Mouse (Mus musculus): ENCODE measurements at regions not wholly inside any gene's neighbourhood (a gene's known extent, or its start where the extent isn't known, plus 50 kb on each side); places are given as distances from the start of the nearest gene placed in this dataset.

DNA sequence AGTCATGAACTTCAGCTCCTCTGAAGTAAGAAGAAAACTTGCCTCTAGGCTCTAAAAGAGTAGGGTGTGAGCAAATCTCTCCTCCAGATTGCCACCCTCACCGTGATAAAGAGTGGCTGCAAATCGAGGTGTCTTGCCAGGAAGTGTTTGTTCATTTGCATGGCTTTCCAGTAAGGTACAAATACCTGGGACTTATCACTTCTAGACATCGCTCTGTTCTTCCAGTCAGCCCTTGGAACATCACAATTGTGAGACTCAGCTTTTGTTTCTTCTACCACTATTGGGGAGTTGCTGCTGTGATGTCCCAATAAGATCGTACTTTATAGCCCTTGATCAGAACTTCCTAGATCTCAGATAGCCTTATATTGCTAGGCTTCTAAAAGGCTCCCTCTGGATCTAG, 566.9 kb upstream of the A1bg start:
- no peak for DNase-seq

DNA sequence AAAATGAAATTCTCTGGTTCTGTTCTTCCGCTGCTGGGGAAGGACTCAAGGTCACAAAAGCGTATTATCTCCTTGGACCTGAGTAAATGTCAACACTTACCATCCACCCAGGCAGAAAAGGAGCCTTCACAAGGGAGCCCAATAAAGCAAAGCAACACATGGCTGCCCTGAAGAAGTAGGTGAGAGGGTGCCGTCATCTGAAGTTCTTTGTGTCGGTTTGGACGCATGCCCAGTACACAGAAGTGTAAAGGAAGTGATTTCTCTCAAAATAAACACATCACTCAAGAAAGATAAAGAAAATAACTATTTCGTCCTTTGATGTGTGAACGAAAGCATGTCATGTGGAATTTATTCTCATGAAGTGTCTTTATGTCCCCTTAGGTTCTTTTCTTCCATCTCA, 559.0 kb upstream of the A1bg start:
- no peak for DNase-seq

DNA sequence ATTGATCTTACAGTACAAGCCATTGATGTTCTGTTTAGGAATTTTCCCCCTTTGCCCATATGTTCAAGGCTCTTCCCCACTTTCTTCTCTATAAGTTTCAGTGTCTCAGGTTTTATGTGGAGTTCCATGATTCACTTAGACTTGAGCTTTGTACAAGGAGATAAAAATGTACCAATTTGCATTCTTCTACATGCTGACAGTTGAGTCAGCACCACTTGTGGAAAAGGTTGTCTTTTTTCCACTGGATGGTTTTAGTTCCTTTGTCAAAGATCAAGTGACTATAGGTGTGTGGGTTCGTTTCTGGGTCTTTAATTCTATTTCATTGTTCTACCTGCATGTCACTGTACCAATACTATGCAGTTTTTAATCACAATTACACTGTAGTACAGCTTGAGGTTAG, 551.1 kb upstream of the A1bg start:
- DNase-seq = no peak

DNA sequence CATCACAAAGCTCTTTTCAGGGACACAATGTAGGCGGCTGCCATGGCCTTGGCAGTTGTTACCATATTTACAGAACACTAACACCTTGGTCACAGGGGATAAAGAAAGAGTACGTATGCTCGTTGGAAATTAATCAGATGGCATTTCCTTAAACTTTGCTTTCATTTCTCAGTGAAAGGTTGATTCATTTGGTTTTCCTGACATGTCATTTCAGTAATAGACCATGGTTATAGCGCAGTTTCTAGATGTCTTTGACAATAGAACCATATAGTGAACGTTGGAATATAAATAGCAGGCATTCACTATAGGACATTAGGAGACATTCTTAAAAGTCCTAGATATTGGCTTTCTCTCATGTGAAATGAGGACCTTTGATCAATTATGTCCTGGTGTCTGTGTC, 532.2 kb upstream of the A1bg start:
- DNase-seq = no peak

DNA sequence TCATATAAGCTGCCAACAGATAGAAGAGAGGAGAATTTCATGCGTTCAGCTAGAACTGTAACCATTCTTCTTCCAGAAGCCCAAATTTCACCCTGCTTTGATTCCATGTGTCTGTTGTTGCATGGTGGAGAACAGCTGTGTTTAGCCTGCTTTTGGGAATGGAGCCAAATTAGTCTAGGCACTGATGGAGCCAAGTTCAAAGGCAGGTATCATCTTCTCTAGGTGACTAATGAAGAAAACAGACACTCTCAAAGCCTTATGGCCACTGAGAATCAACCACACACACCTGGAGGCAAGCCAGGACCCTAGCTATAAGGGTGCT, 531.5 kb upstream of the A1bg start:
- no peak for DNase-seq

DNA sequence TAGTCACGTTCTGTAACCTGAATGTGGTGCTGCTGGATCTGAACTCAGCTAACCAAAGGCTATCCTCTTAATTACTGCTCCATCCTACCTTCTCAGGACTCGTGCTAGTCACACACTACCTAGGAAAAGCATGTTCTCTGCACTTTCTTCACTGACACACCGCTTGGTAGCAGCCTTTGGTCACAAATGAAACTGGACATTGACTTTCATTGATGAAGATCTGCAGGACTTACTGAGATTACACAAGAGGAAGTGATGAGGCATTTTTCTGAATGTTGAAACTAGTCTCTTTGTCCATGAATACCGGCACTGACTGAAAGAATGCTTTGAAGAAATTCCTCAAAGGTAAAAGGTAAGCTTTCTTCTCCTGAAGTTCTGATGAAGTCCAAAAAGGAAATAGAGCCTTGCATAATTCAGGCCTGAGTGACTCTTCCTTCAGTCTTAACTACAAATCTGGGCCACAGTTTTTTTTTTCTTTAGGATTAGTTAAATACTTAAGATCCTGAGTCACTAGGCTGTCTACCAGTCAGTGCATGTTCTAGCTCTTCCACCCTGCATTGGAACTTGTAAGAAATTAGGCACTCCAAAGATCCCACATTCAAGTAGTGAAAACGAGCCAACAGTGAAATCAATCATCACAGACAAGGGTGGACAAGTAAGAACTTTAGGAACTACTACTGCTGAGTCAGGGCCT, 531.0 kb upstream of the A1bg start:
- no peak for DNase-seq

DNA sequence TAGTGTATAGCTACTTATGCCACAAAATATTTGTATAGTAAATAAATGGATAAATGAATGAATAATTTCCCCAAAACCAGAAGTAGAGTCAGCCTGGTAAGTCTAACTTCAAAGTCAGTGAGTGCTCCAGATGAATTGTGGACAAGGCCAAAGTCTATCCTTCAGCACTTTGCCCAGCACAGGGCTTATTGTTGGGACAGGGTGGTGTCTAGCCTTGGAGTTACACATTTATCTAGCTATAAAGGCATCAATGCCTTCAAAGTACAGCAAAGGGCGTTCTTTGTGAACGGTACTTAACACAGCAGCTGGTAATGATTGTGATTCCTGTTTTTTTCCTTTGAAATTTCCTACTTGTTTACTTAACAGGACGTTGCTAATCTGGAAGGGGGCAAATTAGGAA, 527.4 kb upstream of the A1bg start:
- DNase-seq = no peak

DNA sequence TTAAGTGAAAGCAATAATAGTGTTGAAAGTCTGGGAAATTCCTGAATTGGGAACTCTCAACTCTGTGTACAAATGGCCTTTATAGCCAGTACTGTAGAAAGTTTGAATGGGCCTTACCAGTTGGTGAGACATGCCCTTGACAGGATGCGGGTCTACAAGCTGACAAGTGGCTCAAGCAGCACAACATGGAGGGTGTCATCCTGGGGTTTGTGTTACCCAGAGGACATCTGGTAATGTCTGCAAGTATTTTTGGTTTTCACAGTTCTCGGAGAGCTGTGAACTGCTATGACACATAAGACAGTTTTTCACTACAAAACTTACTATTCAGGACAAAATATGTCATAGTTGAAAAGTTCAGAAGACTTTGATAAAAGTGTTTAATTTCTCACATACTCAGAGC, 525.7 kb upstream of the A1bg start:
- DNase-seq = no peak

DNA sequence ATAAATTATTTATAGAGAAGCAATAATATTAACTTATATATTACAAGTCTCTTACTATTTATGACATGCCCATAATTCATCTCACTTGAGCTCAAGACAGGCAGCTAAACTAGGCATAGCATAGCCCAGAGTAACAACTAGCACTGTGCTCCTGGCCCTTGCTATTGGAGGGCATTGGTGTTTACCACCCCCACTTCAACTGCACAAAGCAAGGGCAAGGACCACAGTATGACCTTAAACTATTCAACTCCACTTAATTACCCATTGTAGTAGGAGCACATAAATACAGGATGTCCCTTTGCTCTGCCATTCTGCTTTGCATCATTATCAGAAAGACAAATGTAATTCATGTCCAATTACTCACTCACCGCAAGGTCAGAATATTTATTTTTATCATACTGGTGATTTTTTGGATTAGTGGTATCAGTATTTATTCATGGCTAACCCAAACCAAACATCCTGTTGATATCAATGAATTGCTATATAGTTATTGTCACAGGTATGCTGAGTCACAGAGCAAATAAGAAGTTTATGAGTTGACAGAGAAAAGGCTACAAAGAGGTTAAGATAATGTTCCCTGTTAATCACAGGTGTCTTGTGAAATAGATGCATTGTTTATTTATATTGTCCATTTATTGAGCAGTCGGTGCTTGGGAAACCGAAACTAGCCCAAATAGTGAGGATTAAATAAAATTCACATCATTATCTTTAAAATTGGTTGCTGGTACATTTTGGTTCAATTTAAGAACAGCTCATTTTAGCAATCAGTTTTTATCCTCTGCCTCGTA, 523.4 kb upstream of the A1bg start:
- no peak for DNase-seq

DNA sequence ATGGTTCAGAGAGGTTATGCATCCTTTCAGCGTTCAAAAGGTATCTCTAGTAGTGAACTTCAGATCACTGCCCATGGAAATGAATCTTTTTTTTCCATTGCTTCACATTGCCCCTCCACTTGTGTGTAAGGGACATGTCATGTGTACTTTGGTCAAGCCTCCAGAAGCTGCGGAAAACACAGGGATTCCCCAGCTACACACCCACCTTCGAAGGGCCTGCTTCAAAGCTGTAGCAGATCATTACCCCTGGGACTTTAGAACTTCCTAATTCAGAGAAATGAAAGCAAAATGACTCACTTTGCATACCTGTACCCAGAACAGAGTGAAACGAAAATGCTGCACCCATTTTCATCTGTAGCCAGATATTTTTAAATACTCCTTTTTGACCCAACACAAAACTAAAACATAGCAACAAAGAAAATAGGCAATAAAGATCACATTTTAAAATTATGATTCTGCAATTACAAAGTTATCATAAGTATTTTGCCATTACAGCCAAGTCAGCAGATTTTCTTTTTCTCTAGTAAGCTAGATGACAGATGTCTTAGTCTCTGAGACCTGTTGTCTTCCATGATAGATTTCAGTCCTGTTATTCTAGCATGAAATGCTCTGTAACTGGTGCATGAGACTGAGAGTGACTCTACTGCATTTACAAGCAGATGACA, 519.1 kb upstream of the A1bg start:
- no peak for DNase-seq

DNA sequence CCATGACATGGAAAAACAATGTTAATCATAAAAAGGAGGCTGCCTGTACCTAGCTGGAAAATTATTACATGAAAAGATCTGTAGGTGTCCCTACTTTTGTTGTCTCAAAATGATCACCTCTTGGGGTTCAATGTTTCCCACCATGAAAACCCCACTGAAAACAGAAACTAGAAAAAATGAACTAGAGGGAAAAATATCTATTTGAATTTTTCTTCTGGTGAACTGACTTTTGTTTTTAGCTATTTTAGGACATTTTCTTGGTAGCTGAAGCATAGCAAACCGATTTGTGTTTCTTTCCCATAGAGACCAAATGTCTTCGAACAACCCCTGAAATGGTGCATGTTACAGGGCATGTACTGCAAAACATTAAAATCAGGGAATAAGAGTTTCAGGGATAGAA, 518.2 kb upstream of the A1bg start:
- no peak for DNase-seq

DNA sequence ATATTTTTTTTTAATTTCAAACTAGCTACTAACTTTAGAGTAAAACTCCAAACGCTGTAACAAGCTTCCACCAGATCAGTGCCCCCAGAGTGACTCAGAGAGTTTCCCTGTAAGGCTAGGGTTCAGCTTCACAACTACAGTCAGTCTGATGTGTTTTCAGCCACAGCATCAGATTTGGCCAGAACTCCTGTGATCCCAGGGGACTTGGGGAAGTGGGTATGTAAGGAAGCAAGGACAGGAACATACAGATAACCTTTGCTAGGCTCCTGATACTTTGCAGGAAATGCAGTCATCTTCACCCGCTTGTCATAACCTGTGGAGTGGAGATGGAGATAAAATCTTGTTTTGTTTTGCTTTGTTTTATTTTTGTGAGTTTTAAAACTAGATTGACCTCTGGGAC, 517.5 kb upstream of the A1bg start:
- DNase-seq = no peak

DNA sequence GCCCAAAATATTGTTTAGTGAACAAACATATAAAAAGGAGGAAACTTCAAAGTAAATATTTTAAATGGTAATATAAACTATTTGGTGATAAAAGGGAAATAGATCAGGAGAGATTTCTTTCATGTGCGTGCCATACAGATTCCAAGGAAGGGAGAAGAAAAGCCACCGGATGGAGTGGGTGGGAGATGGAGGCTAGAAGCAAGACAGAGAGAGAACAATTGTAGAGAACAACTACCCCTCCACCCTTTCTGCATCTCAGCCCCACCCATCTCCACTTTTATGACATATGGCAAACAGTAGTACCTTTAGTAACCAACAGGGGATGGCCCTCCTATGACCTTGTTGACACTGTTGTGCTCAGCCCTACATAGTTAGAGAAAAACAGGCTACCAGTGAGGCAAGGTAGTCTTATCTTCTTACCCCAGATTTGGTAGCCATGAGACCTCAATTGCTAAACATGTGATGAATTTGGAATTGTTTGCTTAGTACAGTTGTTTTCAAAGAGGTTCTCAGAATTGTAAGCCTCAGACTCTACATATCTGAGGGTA, 516.9 kb upstream of the A1bg start:
- no peak for DNase-seq

DNA sequence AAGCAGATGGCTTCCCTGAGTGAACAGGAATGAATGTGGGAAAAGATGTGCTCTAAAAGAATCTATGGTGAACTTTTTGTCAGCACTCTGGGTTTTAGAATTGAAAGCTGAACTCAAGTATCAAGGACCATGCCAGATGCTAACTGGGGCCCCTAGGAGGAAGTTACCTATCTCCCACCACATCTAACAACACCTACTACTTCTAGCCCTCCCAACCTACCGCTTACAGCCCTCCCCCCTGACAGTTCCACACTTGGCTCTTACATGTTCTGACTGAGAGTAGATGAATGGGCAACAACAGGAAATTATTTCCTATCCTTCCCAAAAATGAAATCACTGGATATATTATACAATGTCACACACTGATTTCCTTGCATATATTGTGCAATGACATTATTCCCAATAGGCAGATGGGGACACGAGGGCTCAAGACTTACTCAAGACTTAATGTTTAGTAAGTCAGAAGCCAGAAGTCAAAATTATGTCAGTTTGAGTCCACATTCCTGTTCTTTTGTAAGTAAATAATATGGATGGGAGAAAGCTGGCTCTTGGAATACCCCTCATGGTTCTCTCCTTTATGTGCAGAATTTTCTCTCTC, 506.1 kb upstream of the A1bg start:
- DNase-seq = no peak

DNA sequence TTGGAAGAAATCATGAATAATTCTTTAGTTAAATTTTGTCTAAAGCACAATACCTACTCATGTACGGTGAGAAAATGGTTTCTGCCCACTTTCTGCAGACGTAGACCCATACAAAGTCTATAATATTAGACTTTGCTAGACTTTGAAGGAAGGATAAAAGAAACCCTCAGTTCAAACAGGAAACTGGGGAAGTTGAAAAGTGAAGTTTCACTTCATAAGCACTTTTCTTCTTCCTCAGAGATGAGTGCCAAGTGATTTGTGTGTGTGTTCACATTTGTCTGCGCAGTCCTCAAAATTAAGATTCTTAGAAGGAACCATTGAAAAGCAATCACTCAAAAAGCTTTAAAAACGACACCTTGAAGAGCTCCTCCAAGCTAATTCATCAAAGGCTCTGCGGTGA, 500.2 kb upstream of the A1bg start:
- no peak for DNase-seq

DNA sequence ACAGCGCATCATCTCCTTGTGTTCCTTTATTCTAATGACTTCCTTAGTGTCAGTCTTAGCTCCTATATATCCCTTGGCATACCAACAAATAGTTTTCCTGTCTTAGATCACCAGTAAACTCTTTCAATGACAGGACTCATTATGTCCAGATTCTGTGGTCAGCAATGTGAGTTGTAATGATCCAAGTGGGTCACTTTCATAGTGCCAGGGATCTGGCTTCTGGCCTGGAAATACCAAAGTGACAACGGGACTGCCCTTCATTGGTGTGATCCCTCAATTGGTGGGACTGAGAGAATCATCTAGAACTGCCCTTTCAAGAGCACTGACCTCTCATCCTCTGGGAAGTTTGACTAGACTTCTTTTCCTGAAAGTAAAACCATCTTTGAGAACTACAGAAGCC, 494.7 kb upstream of the A1bg start:
- DNase-seq = no peak

DNA sequence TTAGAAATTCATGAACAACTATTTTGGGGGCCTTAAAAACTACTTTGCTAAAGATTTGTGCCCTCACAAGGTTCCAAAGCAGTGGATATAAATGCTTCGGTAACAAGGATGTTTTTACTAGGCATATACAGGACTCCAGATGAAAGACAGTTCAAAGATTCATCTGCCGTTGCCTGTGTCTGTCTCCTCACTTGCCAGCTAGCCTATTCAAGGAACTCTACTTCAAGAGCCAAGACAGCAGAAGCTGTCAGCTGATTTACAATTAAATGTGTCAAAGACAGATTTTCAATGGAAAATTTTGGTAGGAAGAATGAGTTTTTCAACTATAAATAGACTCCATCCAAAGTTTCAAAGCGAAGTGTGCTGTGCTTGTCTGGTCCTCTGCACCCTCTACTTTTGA, 494.0 kb upstream of the A1bg start:
- DNase-seq = no peak

DNA sequence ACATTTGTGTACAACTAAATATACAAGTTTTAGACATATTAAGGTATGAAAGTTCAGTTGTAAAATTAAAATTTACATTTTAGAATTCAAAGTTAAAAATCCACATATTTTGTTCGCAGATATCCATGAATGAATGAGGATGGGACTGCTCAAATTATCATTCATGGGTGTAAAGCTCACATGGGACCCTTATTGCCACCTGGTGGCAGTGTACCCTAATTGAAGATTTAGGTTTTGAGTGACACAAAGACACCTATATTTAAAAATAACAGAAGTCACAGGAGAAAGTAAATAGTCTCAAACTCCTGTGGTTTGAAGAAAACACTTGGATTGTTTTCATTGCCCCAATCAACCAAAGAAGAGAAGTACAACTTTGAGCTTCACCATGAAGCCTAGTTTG, 492.8 kb upstream of the A1bg start:
- DNase-seq = no peak

DNA sequence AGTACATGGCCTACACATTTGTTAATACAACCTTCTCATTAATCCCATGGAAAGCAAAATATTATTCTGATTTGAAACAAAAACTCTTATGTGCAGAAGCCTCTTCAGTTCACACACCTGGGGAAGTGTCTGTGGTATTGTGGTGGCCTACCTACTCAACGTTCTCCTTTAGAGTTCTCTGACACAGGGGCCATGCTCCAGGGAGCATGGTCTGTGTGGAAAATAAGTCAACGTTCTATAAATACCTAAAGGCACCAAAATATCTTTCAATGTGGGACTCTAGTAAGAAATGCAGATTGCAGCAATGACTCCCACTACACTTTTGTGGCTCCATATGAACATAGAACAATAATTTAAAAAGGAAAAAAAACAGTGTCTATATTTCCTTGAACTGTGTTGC, 489.0 kb upstream of the A1bg start:
- DNase-seq = no peak

DNA sequence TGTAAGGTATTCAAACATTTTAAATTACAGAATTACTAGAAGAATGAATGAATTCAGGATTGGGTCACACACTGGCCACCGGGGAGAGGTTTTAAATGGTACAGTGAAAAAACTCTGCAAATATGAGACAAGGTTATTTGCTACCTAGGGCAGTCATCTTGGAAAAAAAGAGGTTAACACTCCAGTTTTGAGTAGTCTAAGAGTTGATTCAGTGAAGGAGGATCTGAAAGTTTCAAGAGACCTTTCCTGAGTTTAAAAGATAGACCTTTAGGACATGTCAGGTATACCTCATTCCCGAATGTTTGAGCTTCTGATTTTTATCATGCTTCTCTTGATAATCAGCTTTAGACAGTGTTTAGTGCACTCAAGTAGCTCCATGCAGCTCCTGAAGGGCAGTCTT, 488.0 kb upstream of the A1bg start:
- no peak for DNase-seq

DNA sequence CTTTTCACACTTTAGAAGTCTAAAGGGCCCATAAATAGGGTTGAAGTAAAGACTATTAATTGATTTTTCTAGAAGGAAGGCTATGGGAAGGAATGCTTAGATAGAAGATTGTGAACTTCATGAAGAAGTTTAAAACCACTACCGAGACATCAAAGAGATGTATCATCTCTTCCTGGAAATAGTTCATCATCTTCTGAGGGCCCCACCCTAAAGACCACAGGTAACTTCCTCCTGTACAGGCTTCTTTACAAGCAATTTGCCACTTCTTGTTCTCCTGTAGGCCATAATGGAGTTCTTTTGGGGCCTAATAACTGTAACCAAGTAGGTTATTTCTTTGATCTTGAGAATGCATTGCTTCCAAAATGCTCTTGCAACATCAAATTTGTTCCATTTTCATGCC, 485.8 kb upstream of the A1bg start:
- no peak for DNase-seq

DNA sequence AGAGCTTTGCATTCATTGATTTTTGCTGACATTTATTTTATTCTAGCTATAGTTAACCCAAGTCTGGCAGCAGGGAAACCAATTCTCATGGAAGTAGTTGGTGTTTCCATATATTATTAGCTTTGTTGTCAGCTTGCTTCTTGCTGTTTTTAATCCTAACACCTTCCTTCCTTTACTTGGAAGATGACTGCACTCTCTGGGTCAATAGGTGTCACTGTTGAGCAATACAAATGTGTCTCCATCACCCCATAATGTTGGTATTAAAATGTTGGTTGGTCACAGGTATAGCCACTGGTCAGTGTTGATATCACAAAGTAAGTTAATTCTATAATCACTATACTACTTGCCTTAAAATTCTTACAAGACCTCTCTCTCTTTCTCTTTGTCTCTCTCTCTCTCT, 477.9 kb upstream of the A1bg start:
- DNase-seq = no peak

DNA sequence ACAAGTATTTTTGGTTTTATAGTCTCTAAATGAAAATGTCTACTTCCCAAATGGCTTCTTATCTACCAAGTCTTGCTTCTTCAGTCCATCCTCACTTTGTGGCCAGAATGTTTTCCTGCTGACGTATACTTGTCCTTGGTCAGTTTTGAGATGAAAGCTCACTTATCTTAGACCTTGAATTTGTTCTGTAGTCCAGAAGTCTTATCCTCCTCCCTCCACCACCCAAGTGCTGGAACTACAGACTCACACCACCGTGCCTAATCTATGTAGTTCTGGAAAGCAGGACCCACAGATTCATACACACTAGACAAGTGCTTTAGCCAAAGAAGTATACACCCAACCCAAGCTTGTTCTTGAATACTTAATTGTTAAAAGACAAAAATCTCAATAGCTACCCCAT, 477.2 kb upstream of the A1bg start:
- no peak for DNase-seq

DNA sequence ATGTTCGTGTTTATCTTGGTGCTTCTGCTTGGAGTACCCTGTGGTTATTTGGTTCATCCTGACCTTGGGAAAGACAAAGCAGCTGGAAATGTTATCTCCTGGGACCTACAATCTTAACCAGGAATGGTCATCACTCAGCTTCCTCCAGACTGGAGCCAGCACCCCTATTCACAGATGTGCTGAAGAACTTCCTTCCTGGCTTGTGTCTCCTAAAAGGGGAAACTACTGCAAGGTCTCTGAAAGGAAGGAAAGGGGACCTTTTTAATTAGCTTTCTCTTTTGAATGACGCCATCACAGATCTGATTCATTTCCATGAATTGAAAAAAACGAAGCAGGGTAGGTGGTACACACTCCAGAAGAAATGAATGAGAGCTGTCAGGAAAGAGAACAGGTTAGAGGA, 476.0 kb upstream of the A1bg start:
- no peak for DNase-seq
